Mouse (Mus musculus): ENCODE data around the gene Immp2l. TPM values are rescaled to one million over a fixed set of nuclear protein-coding genes. Genes with fewer than 3 reads are reported as not detected.

The Immp2l gene
- polyA plus RNA-seq, 2 experiments, result 6.9 to 10.6 TPM

DNA sequence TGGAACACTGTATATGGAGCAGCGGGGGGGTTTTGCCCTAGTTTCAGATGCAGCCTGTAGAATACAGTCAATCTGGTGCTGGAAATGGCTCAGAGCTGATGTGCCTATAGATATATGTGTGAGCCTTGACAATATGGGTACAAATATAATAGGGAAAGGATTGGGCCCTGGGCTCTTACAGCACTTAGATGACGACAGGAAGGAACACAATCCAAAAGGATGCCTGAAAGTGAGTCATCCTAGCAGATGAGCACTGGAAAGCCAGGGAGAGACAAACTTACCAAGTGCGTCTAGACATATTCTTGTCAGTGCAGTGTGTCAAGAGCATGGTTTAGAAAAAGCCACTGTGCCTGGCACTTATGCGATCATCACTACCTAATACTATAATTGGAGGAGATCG, 516.1 kb downstream of the Immp2l start:
- WGBS, result 88% methylated on average over 5 of the region's 5 CpGs
- Histone ChIP-seq H3K9me3 (ENCODE audit: control insufficient read depth, low read length) (no peaks in the 10 kb centered on the region), H3K4me3 (replicated peaks; ENCODE audit: low read length) (no peak overlapping the region)

GRCm38 (mm10) chr12:41551578-41551977, 527.7 kb downstream of the Immp2l start:
- TF ChIP-seq POLR2A (IDR thresholded peaks at IDR 0.05; ENCODE audit: borderline replicate concordance, extremely low read depth, insufficient read depth, insufficient read length), result no peak
- Histone ChIP-seq H3K27me3 (ENCODE audit: control insufficient read depth, insufficient read depth, low read length) (no peaks in the 10 kb centered on the region), H3K36me3 (ENCODE audit: control insufficient read depth, insufficient read depth, low read length) (no peaks in the 10 kb centered on the region), H3K4me3 (replicated peaks; ENCODE audit: low read length) (no peak overlapping the region), H3K9me3 (ENCODE audit: control insufficient read depth, low read length) (no peaks in the 10 kb centered on the region), H3K4me2 (replicated peaks; ENCODE audit: low read depth, low read length, severe bottlenecking) (no peak overlapping the region), H3K9ac (ENCODE audit: low read depth, low read length, severe bottlenecking) (no peak overlapping the region), H3K27ac (replicated peaks; ENCODE audit: low read depth, low read length) (no peak overlapping the region), H3K4me1 (ENCODE audit: control insufficient read depth, insufficient read depth, low read length) (no peaks in the 10 kb centered on the region)
- 83% methylated on average over 4 of the region's 4 CpGs for WGBS
- ATAC-seq (ENCODE audit: low FRiP score, low read depth), result no peak
- DNase-seq (ENCODE audit: low spot score), result no peak

More for the DNA sequence above, 516.1 kb downstream of the Immp2l start:
- no peak for TF ChIP-seq POLR2A (IDR thresholded peaks at IDR 0.05; ENCODE audit: borderline replicate concordance, extremely low read depth, insufficient read depth, insufficient read length)
- DNase-seq (ENCODE audit: low spot score), result no peak
- no peak for ATAC-seq (ENCODE audit: low FRiP score, low read depth)
- no peaks in the 10 kb centered on the region for H3K36me3 ChIP-seq (ENCODE audit: control insufficient read depth, insufficient read depth, low read length)
- no peaks in the 10 kb centered on the region for H3K27me3 ChIP-seq (ENCODE audit: control insufficient read depth, insufficient read depth, low read length)
- H3K27ac ChIP-seq (replicated peaks; ENCODE audit: low read depth, low read length), result no peak overlapping the region
- no peak overlapping the region for H3K9ac ChIP-seq (ENCODE audit: low read depth, low read length, severe bottlenecking)
- H3K4me1 ChIP-seq (ENCODE audit: control insufficient read depth, insufficient read depth, low read length), result no peaks in the 10 kb centered on the region
- H3K4me2 ChIP-seq (replicated peaks; ENCODE audit: low read depth, low read length, severe bottlenecking), result no peak overlapping the region

DNA sequence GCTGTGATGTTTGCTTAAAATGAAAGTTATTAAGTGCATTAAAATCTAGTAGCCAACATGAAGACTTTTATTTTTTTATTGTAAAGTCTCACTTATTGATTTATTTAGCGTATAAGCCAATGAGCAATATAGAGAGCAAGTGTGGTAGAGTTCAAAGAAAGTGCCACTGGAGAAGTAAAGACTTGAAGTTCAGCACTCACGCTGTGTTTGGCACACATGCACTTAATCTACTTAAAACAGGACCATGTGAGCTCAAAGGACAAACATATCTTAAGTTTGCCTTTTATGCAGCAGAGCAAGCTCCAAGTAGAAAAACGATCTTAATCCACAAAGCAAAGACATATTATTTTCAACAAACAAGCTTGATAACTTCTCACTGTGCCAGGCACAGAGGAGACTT, 533.9 kb downstream of the Immp2l start:
- 36% methylated on average over 3 of the region's 3 CpGs for WGBS
- Histone ChIP-seq H3K9ac (ENCODE audit: low read depth, low read length, severe bottlenecking) (no peak overlapping the region), H3K27me3 (ENCODE audit: control insufficient read depth, insufficient read depth, low read length) (no peaks in the 10 kb centered on the region), H3K4me3 (replicated peaks; ENCODE audit: low read length) (no peak overlapping the region), H3K4me2 (replicated peaks; ENCODE audit: low read depth, low read length, severe bottlenecking) (no peak overlapping the region), H3K9me3 (ENCODE audit: control insufficient read depth, low read length) (no peaks in the 10 kb centered on the region), H3K4me1 (ENCODE audit: control insufficient read depth, insufficient read depth, low read length) (no peaks in the 10 kb centered on the region; the same call in 1 of the 2 replicates), H3K36me3 (ENCODE audit: control insufficient read depth, insufficient read depth, low read length) (no peaks in the 10 kb centered on the region), H3K27ac (replicated peaks; ENCODE audit: low read depth, low read length) (no peak overlapping the region)
- ATAC-seq (ENCODE audit: low FRiP score, low read depth) (no peak), DNase-seq (ENCODE audit: low spot score) (no peak)
- TF ChIP-seq POLR2A (IDR thresholded peaks at IDR 0.05; ENCODE audit: borderline replicate concordance, extremely low read depth, insufficient read depth, insufficient read length), result no peak

- Histone ChIP-seq H3K4me1 (ENCODE audit: control insufficient read depth, insufficient read depth, low read length) (no peaks in the 10 kb centered on the region; the same call in 1 of the 2 replicates), H3K9ac (ENCODE audit: low read depth, low read length, severe bottlenecking) (no peak overlapping the region), H3K4me2 (replicated peaks; ENCODE audit: low read depth, low read length, severe bottlenecking) (no peak overlapping the region), H3K27me3 (ENCODE audit: control insufficient read depth, insufficient read depth, low read length) (no peaks in the 10 kb centered on the region), H3K4me3 (replicated peaks; ENCODE audit: low read length) (no peak overlapping the region), H3K9me3 (ENCODE audit: control insufficient read depth, low read length) (no peaks in the 10 kb centered on the region), H3K36me3 (ENCODE audit: control insufficient read depth, insufficient read depth, low read length) (no peaks in the 10 kb centered on the region), H3K27ac (replicated peaks; ENCODE audit: low read depth, low read length) (no peak overlapping the region)
- no peak for TF ChIP-seq POLR2A (IDR thresholded peaks at IDR 0.05; ENCODE audit: borderline replicate concordance, extremely low read depth, insufficient read depth, insufficient read length)
- WGBS, result 49% methylated on average over 5 of the region's 5 CpGs
- DNase-seq (ENCODE audit: low spot score) (no peak), ATAC-seq (ENCODE audit: low FRiP score, low read depth) (no peak)
Observed at GRCm38 (mm10) chr12:41558956-41559735, 535.3 kb downstream of the Immp2l start.

- 15% methylated on average over 18 of the region's 18 CpGs for WGBS
- no peak for TF ChIP-seq POLR2A (IDR thresholded peaks at IDR 0.05; ENCODE audit: borderline replicate concordance, extremely low read depth, insufficient read depth, insufficient read length)
- no peaks in the 10 kb centered on the region for H3K9me3 ChIP-seq (ENCODE audit: control insufficient read depth, low read length)
- peak overlapping the region; percentile 36; the same call in 1 of the 2 replicates for H3K9ac ChIP-seq (ENCODE audit: low read depth, low read length, severe bottlenecking)
- no peak overlapping the region for H3K27ac ChIP-seq (replicated peaks; ENCODE audit: low read depth, low read length)
- ATAC-seq (ENCODE audit: low FRiP score, low read depth) (no peak), DNase-seq (ENCODE audit: low spot score) (peak; percentile 3)
- no peaks in the 10 kb centered on the region for H3K36me3 ChIP-seq (ENCODE audit: control insufficient read depth, insufficient read depth, low read length)
- peaks cover 7% of the 10 kb centered on the region for H3K4me1 ChIP-seq (ENCODE audit: control insufficient read depth, insufficient read depth, low read length)
- H3K4me3 ChIP-seq (replicated peaks; ENCODE audit: low read length), result no peak overlapping the region
- H3K4me2 ChIP-seq (replicated peaks; ENCODE audit: low read depth, low read length, severe bottlenecking), result peak overlapping the region; percentile 43
- H3K27me3 ChIP-seq (ENCODE audit: control insufficient read depth, insufficient read depth, low read length), result no peaks in the 10 kb centered on the region
Observed at GRCm38 (mm10) chr12:41565540-41566432, 541.9 kb downstream of the Immp2l start.

Measured in limb, embryonic 14.5 days (tissue).